Mouse (Mus musculus): ENCODE measurements around the gene Nod2.
"Not testable (repeated sequence)": the region's sequence is repeated elsewhere in the genome, so short reads cannot be mapped to it uniquely, and the experiment has no call there.

Nod2 gene

GRCm38 (mm10) chr8:88630225-88630624, 16.9 kb upstream of the Nod2 start:
- in situ Hi-C loops (cut with MseI, MboI): no loop called here

GRCm38 (mm10) chr8:88631081-88631480, 16.0 kb upstream of the Nod2 start:
- in situ Hi-C loops (cut with MseI, MboI): no loop called here

GRCm38 (mm10) chr8:88633343-88633765, 13.8 kb upstream of the Nod2 start:
- in situ Hi-C loops (cut with MseI, MboI): no loop called here

- in situ Hi-C loops (cut with MseI, MboI): no loop called here
These were observed 11.4 kb upstream of the Nod2 start, which contains the start of gene Snx20 for GRCm38 (mm10) chr8:88635474-88636397. Snx20 (minus strand) TSS chr8:88636128.

GRCm38 (mm10) chr8:88637092-88638000, 9.8 kb upstream of the Nod2 start:
- in situ Hi-C loops (cut with MseI, MboI): no loop called here

- in situ Hi-C loops (cut with MseI, MboI): no loop called here
These were observed 8.2 kb upstream of the Nod2 start for GRCm38 (mm10) chr8:88638908-88639307.

GRCm38 (mm10) chr8:88642734-88643564, 4.2 kb upstream of the Nod2 start:
- in situ Hi-C loops (cut with MseI, MboI): no loop called here

- in situ Hi-C loops (cut with MseI, MboI): no loop called here
These were observed 1.2 kb downstream of the Nod2 start for GRCm38 (mm10) chr8:88648322-88648721.

- in situ Hi-C loops (cut with MseI, MboI): no loop called here
These were observed 3.0 kb downstream of the Nod2 start for GRCm38 (mm10) chr8:88650016-88650708.

- in situ Hi-C loops (cut with MseI, MboI): not testable (repeated sequence)
These were observed 4.0 kb downstream of the Nod2 start for GRCm38 (mm10) chr8:88651122-88651521.

GRCm38 (mm10) chr8:88655334-88655733, 8.2 kb downstream of the Nod2 start:
- in situ Hi-C loops (cut with MseI, MboI): no loop called here

GRCm38 (mm10) chr8:88659873-88660272, 12.8 kb downstream of the Nod2 start:
- in situ Hi-C loops (cut with MseI, MboI): no loop called here

GRCm38 (mm10) chr8:88662401-88662821, 15.3 kb downstream of the Nod2 start:
- in situ Hi-C loops (cut with MseI, MboI): no loop called here

GRCm38 (mm10) chr8:88664121-88664520, 17.0 kb downstream of the Nod2 start:
- in situ Hi-C loops (cut with MseI, MboI): no loop called here

- in situ Hi-C loops (cut with MseI, MboI): no loop called here
These were observed 17.8 kb downstream of the Nod2 start for GRCm38 (mm10) chr8:88664947-88665346.

- in situ Hi-C loops (cut with MseI, MboI): no loop called here
These were observed 19.3 kb downstream of the Nod2 start for GRCm38 (mm10) chr8:88666435-88666834.

GRCm38 (mm10) chr8:88668400-88669086, 21.4 kb downstream of the Nod2 start:
- in situ Hi-C loops (cut with MseI, MboI): no loop called here

GRCm38 (mm10) chr8:88670782-88671181, 23.7 kb downstream of the Nod2 start:
- in situ Hi-C loops (cut with MseI, MboI): no loop called here

GRCm38 (mm10) chr8:88671575-88671974, 24.5 kb downstream of the Nod2 start:
- in situ Hi-C loops (cut with MseI, MboI): no loop called here

- in situ Hi-C loops (cut with MseI, MboI): no loop called here
These were observed 26.7 kb downstream of the Nod2 start for GRCm38 (mm10) chr8:88673859-88674258.

Data from mouse trophoblast stem cell (cell line).